Mouse (Mus musculus) cerebellum, adult 2 months (tissue): ENCODE measurements around the gene Pcbp4.

Experiments used
- CTCF ChIP-seq: fragments of 200-500 bp; IDR thresholded peaks from 2 replicates; pipeline ENCODE4 v1.5.1; 2011; ENCODE audit warnings: low read depth, mild to moderate bottlenecking, control low read depth, low read length, moderate library complexity, borderline replicate concordance; ENCODE audit not compliant: insufficient read depth
- POLR2A ChIP-seq: fragments of 200-500 bp; IDR thresholded peaks from 2 replicates; pipeline ENCODE4 v1.6.1; 2011; ENCODE audit warnings: low read length, control low read depth, borderline replicate concordance; ENCODE audit not compliant: insufficient read depth

DNA sequence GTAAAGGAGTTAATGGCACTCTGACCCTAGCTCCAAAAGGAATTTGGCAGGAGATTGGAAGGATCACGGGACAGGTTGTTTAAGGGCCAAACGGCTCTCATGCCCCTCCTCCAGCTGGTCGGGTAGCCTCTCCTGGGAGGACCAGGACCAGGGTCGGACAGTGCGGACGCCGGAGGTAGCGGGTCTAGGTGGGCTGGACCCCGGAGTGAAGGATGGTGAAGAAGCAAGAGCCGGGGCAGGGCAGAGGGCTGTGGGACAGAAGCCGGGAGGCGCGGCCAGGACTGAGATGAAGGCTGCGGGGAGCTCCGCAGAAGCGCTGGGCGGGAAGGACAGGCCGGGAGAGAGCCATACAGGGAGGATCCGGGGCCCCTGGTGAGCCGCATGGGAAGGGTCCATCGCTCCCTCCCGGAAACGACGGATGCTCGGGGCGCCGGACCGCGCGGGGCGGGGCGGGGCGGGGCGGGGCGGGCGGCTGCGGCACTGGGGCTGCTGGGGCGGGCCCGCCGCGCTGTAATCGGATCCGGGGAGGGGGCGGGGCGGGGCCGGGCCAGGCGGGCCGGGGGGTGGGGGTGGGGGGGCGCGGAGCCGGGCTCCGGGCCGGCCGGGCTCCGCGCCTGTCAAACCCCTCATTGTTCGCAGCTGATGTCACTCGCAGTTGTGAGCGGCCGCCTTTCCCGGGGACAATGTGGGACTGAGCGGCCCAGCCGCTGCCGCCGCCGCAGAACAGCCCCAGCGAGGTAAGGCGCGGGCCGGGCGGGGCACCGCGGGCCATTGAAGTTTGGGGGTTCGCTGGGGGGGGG, at the start of gene Pcbp4:
- TF ChIP-seq CTCF = no peak
- no peak for TF ChIP-seq POLR2A
